Mouse (Mus musculus): ENCODE data around the gene Tmem236. TPM values are rescaled to one million over a fixed set of nuclear protein-coding genes. Genes with fewer than 3 reads are reported as not detected.
"Not testable (repeated sequence)": the region's sequence is repeated elsewhere in the genome, so short reads cannot be mapped to it uniquely, and the experiment has no call there.

Tmem236 gene
- polyA plus RNA-seq, 1 experiment from 2014 or later: 0.04 TPM

- H3K27ac ChIP-seq (replicated peaks; ENCODE audit: low read depth, low read length): no peak overlapping the region
- no peak overlapping the region for H3K4me2 ChIP-seq (ENCODE audit: low read depth, low read length)
- H3K27me3 ChIP-seq (replicated peaks; ENCODE audit: control insufficient read depth, insufficient read depth, low read length): no peaks in the 10 kb centered on the region
- WGBS: 42% methylated on average over 2 of the region's 2 CpGs
- no peaks in the 10 kb centered on the region for H3K36me3 ChIP-seq (ENCODE audit: control insufficient read depth, insufficient read depth, low read length)
- ATAC-seq (ENCODE audit: low read depth) (no peak), DNase-seq (ENCODE audit: low spot score) (no peak)
- no peak overlapping the region for H3K4me3 ChIP-seq (ENCODE audit: low read depth, low read length)
- H3K4me1 ChIP-seq (ENCODE audit: control insufficient read depth, insufficient read depth, low read length): no peaks in the 10 kb centered on the region
- no peaks in the 10 kb centered on the region for H3K9me3 ChIP-seq (ENCODE audit: control insufficient read depth, low read length)
- H3K9ac ChIP-seq (ENCODE audit: low read depth, low read length): no peak overlapping the region
Measured at GRCm38 (mm10) chr2:14199621-14200020, 25.3 kb downstream of the Tmem236 start.

- ATAC-seq (ENCODE audit: low read depth); H3K9me3 ChIP-seq (ENCODE audit: control insufficient read depth, low read length): not testable (repeated sequence)
- no CpG with 5 or more reads among the region's 2 CpGs for WGBS
Measured at GRCm38 (mm10) chr2:14200879-14201445, 26.6 kb downstream of the Tmem236 start.

GRCm38 (mm10) chr2:14204308-14204707, 30.0 kb downstream of the Tmem236 start:
- Histone ChIP-seq H3K9me3 (ENCODE audit: control insufficient read depth, low read length) (no peaks in the 10 kb centered on the region), H3K4me2 (ENCODE audit: low read depth, low read length) (no peak overlapping the region), H3K36me3 (ENCODE audit: control insufficient read depth, insufficient read depth, low read length) (no peaks in the 10 kb centered on the region), H3K27ac (replicated peaks; ENCODE audit: low read depth, low read length) (no peak overlapping the region), H3K4me1 (ENCODE audit: control insufficient read depth, insufficient read depth, low read length) (no peaks in the 10 kb centered on the region), H3K4me3 (ENCODE audit: low read depth, low read length) (no peak overlapping the region), H3K27me3 (replicated peaks; ENCODE audit: control insufficient read depth, insufficient read depth, low read length) (no peaks in the 10 kb centered on the region), H3K9ac (ENCODE audit: low read depth, low read length) (no peak overlapping the region)
- DNase-seq (ENCODE audit: low spot score): no peak
- ATAC-seq (ENCODE audit: low read depth): no peak
- 69% methylated on average over 1 of the region's 1 CpGs for WGBS

More at GRCm38 (mm10) chr2:14200879-14201445, 26.6 kb downstream of the Tmem236 start:
- not testable (repeated sequence) for H3K27ac ChIP-seq (replicated peaks; ENCODE audit: low read depth, low read length); H3K4me3 ChIP-seq (ENCODE audit: low read depth, low read length); H3K9ac ChIP-seq (ENCODE audit: low read depth, low read length); H3K27me3 ChIP-seq (replicated peaks; ENCODE audit: control insufficient read depth, insufficient read depth, low read length); H3K4me2 ChIP-seq (ENCODE audit: low read depth, low read length); H3K4me1 ChIP-seq (ENCODE audit: control insufficient read depth, insufficient read depth, low read length); H3K36me3 ChIP-seq (ENCODE audit: control insufficient read depth, insufficient read depth, low read length); DNase-seq (ENCODE audit: low spot score)

- Histone ChIP-seq H3K4me2 (ENCODE audit: low read depth, low read length) (no peak overlapping the region), H3K4me1 (ENCODE audit: control insufficient read depth, insufficient read depth, low read length) (no peaks in the 10 kb centered on the region), H3K9ac (ENCODE audit: low read depth, low read length) (no peak overlapping the region), H3K9me3 (ENCODE audit: control insufficient read depth, low read length) (no peaks in the 10 kb centered on the region), H3K27me3 (replicated peaks; ENCODE audit: control insufficient read depth, insufficient read depth, low read length) (no peaks in the 10 kb centered on the region), H3K4me3 (ENCODE audit: low read depth, low read length) (no peak overlapping the region), H3K36me3 (ENCODE audit: control insufficient read depth, insufficient read depth, low read length) (no peaks in the 10 kb centered on the region), H3K27ac (replicated peaks; ENCODE audit: low read depth, low read length) (no peak overlapping the region)
- ATAC-seq (ENCODE audit: low read depth): no peak
- 65% methylated on average over 4 of the region's 4 CpGs for WGBS
- DNase-seq (ENCODE audit: low spot score): no peak
Measured at GRCm38 (mm10) chr2:14206798-14207197, 32.5 kb downstream of the Tmem236 start.

- H3K4me3 ChIP-seq (ENCODE audit: low read depth, low read length): no peak overlapping the region
- H3K4me2 ChIP-seq (ENCODE audit: low read depth, low read length): no peak overlapping the region
- DNase-seq (ENCODE audit: low spot score): no peak
- no peak overlapping the region for H3K27ac ChIP-seq (replicated peaks; ENCODE audit: low read depth, low read length)
- H3K9ac ChIP-seq (ENCODE audit: low read depth, low read length): no peak overlapping the region
- H3K36me3 ChIP-seq (ENCODE audit: control insufficient read depth, insufficient read depth, low read length): no peaks in the 10 kb centered on the region
- no peak for ATAC-seq (ENCODE audit: low read depth)
- no peaks in the 10 kb centered on the region for H3K4me1 ChIP-seq (ENCODE audit: control insufficient read depth, insufficient read depth, low read length)
- H3K27me3 ChIP-seq (replicated peaks; ENCODE audit: control insufficient read depth, insufficient read depth, low read length): no peaks in the 10 kb centered on the region
- H3K9me3 ChIP-seq (ENCODE audit: control insufficient read depth, low read length): no peaks in the 10 kb centered on the region
- WGBS: 79% methylated on average over 1 of the region's 1 CpGs
Measured at GRCm38 (mm10) chr2:14210731-14211130, 36.4 kb downstream of the Tmem236 start.

GRCm38 (mm10) chr2:14211606-14212005, 37.3 kb downstream of the Tmem236 start:
- ATAC-seq (ENCODE audit: low read depth): no peak
- H3K4me1 ChIP-seq (ENCODE audit: control insufficient read depth, insufficient read depth, low read length): no peaks in the 10 kb centered on the region

GRCm38 (mm10) chr2:14214764-14215163, 40.4 kb downstream of the Tmem236 start:
- Histone ChIP-seq H3K9ac (ENCODE audit: low read depth, low read length) (no peak overlapping the region), H3K36me3 (ENCODE audit: control insufficient read depth, insufficient read depth, low read length) (no peaks in the 10 kb centered on the region), H3K27ac (replicated peaks; ENCODE audit: low read depth, low read length) (no peak overlapping the region), H3K27me3 (replicated peaks; ENCODE audit: control insufficient read depth, insufficient read depth, low read length) (no peaks in the 10 kb centered on the region), H3K9me3 (ENCODE audit: control insufficient read depth, low read length) (no peaks in the 10 kb centered on the region), H3K4me3 (ENCODE audit: low read depth, low read length) (no peak overlapping the region), H3K4me1 (ENCODE audit: control insufficient read depth, insufficient read depth, low read length) (no peaks in the 10 kb centered on the region), H3K4me2 (ENCODE audit: low read depth, low read length) (no peak overlapping the region)
- 56% methylated on average over 3 of the region's 3 CpGs for WGBS
- no peak for ATAC-seq (ENCODE audit: low read depth)
- DNase-seq (ENCODE audit: low spot score): no peak

More at GRCm38 (mm10) chr2:14211606-14212005, 37.3 kb downstream of the Tmem236 start:
- no peak overlapping the region for H3K4me2 ChIP-seq (ENCODE audit: low read depth, low read length)
- H3K27ac ChIP-seq (replicated peaks; ENCODE audit: low read depth, low read length): no peak overlapping the region
- no peaks in the 10 kb centered on the region for H3K36me3 ChIP-seq (ENCODE audit: control insufficient read depth, insufficient read depth, low read length)
- no peak overlapping the region for H3K4me3 ChIP-seq (ENCODE audit: low read depth, low read length)
- no peak overlapping the region for H3K9ac ChIP-seq (ENCODE audit: low read depth, low read length)
- DNase-seq (ENCODE audit: low spot score): no peak
- H3K9me3 ChIP-seq (ENCODE audit: control insufficient read depth, low read length): no peaks in the 10 kb centered on the region
- no peaks in the 10 kb centered on the region for H3K27me3 ChIP-seq (replicated peaks; ENCODE audit: control insufficient read depth, insufficient read depth, low read length)

- Histone ChIP-seq H3K4me1 (ENCODE audit: control insufficient read depth, insufficient read depth, low read length) (no peaks in the 10 kb centered on the region), H3K27ac (replicated peaks; ENCODE audit: low read depth, low read length) (no peak overlapping the region), H3K9ac (ENCODE audit: low read depth, low read length) (no peak overlapping the region), H3K36me3 (ENCODE audit: control insufficient read depth, insufficient read depth, low read length) (no peaks in the 10 kb centered on the region), H3K4me3 (ENCODE audit: low read depth, low read length) (no peak overlapping the region), H3K9me3 (ENCODE audit: control insufficient read depth, low read length) (no peaks in the 10 kb centered on the region), H3K27me3 (replicated peaks; ENCODE audit: control insufficient read depth, insufficient read depth, low read length) (no peaks in the 10 kb centered on the region), H3K4me2 (ENCODE audit: low read depth, low read length) (no peak overlapping the region)
- WGBS: 80% methylated on average over 3 of the region's 3 CpGs
- ATAC-seq (ENCODE audit: low read depth) (no peak), DNase-seq (ENCODE audit: low spot score) (no peak)
Measured at GRCm38 (mm10) chr2:14216653-14217052, 42.3 kb downstream of the Tmem236 start.

- Histone ChIP-seq H3K27ac (replicated peaks; ENCODE audit: low read depth, low read length) (no peak overlapping the region), H3K27me3 (replicated peaks; ENCODE audit: control insufficient read depth, insufficient read depth, low read length) (no peaks in the 10 kb centered on the region), H3K36me3 (ENCODE audit: control insufficient read depth, insufficient read depth, low read length) (no peaks in the 10 kb centered on the region), H3K9ac (ENCODE audit: low read depth, low read length) (no peak overlapping the region), H3K4me1 (ENCODE audit: control insufficient read depth, insufficient read depth, low read length) (no peaks in the 10 kb centered on the region), H3K4me3 (ENCODE audit: low read depth, low read length) (no peak overlapping the region), H3K9me3 (ENCODE audit: control insufficient read depth, low read length) (no peaks in the 10 kb centered on the region), H3K4me2 (ENCODE audit: low read depth, low read length) (no peak overlapping the region)
- ATAC-seq (ENCODE audit: low read depth): no peak
- no peak for DNase-seq (ENCODE audit: low spot score)
- 76% methylated on average over 6 of the region's 6 CpGs for WGBS
Measured at GRCm38 (mm10) chr2:14218126-14218525, 43.8 kb downstream of the Tmem236 start.
